Mouse (Mus musculus): Measurements from ENCODE around the gene Stkld1.

GRCm38 (mm10) chr2:26906431-26906830 is 27.4 kb upstream of the Stkld1 start:
- no peak for TF ChIP-seq CTCF (IDR thresholded peaks at IDR 0.05; ENCODE audit: extremely low read depth, insufficient read length, insufficient replicate concordance, low read depth, low read length)
- no peak for TF ChIP-seq POLR2A (IDR thresholded peaks at IDR 0.05; ENCODE audit: low read depth, low read length)

Measured in small intestine, adult 2 months (tissue).